In the genomic region with DNA sequence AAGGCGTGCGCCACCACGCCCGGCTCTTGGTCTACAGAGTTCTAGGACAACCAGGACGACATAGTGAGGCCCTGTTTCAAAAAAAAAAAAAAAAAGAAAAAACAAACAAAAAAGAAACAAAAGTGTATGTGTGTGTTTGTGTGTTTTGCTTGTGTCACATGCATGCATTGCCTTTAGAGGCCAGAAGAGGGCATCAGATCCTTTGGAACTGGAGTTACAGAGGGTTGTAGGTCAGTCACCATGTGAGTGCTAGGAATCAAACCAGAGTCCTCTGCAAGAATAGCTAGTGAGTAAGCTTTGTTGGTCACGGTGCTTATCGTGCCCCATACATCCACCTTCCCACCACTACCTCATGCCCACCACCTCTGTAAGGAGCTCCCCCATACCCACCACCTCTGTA, we compare ENCODE assay signal across 21 mouse cellular contexts. TPM values are rescaled to one million over a fixed set of nuclear protein-coding genes. Genes with fewer than 3 reads are reported as not detected.
A peak's percentile ranks its signal among the peaks of the same experiment; 100 is the strongest.
DNase-seq lines count a peak whose midpoint lies in the region; ATAC-seq and TF ChIP-seq lines count a peak whose summit lies in the region.
"Had no signal": no experiment of that assay in that cellular context is flagged by ENCODE, and none has a peak within 500 bp of the region (broad histone marks: within the 10 kb centered on the region; RNA-seq: fewer than 3 reads in every experiment).

No protein-coding gene starts in this region.

- H3K36me3 ChIP-seq in heart, postnatal 0 days (replicated peaks; ENCODE audit: control insufficient read depth, insufficient read depth, low read length), result no peaks in the 10 kb centered on the region
- H3K36me3 ChIP-seq in liver, embryonic 14.5 days (replicated peaks; ENCODE audit: control insufficient read depth, insufficient read depth, low read depth), result no peaks in the 10 kb centered on the region
- no peaks in the 10 kb centered on the region for H3K36me3 ChIP-seq in liver, embryonic 12.5 days
- no peaks in the 10 kb centered on the region for H3K36me3 ChIP-seq in E14TG2a.4 (ENCODE audit: insufficient read depth, low read length)
- H3K36me3 ChIP-seq: forebrain, embryonic 12.5 days; heart, embryonic 15.5 days; hindbrain, embryonic 10.5 days; lung, embryonic 15.5 days; neural tube, embryonic 15.5 days had no signal

- intact Hi-C loops in heart, postnatal 25 days (cut with DNase I), result no loop called here

- ATAC-seq in heart, postnatal 0 days (ENCODE audit: insufficient read depth, low read depth), result no peak
- ATAC-seq in liver, embryonic 14.5 days (ENCODE audit: insufficient read depth), result no peak
- ATAC-seq in liver, embryonic 12.5 days, result no peak
- no peak for ATAC-seq in megakaryocyte progenitor cell, adult 5-6 weeks (replicated peaks; ENCODE audit: poor library complexity)

- H3K27ac ChIP-seq in heart, postnatal 0 days (ENCODE audit: low read depth), result no peak overlapping the region
- H3K27ac ChIP-seq in liver, embryonic 14.5 days, result no peak overlapping the region
- no peak overlapping the region for H3K27ac ChIP-seq in liver, embryonic 12.5 days
- H3K27ac ChIP-seq: forebrain, embryonic 12.5 days; heart, embryonic 15.5 days; hindbrain, embryonic 10.5 days; lung, embryonic 15.5 days; neural tube, embryonic 15.5 days had no signal

- no peak overlapping the region for H3K4me2 ChIP-seq in heart, postnatal 0 days (ENCODE audit: low read depth, low read length)
- H3K4me2 ChIP-seq in liver, embryonic 14.5 days (ENCODE audit: low read depth), result no peak overlapping the region
- no peak overlapping the region for H3K4me2 ChIP-seq in liver, embryonic 12.5 days
- H3K4me2 ChIP-seq: forebrain, embryonic 12.5 days; heart, embryonic 15.5 days; lung, embryonic 15.5 days; neural tube, embryonic 15.5 days had no signal

- no peak for TF ChIP-seq EP300 in heart, postnatal 0 days (IDR thresholded peaks at IDR 0.05; ENCODE audit: low read depth)
- no peak for TF ChIP-seq EP300 in liver, embryonic 14.5 days (IDR thresholded peaks at IDR 0.05; ENCODE audit: low read depth)

- TF ChIP-seq CTCF in heart, postnatal 0 days (IDR thresholded peaks at IDR 0.05; ENCODE audit: low read depth), result peak; percentile 19; the same call in 1 of the 2 replicates
- peak; percentile 59 for TF ChIP-seq CTCF in liver, embryonic 14.5 days (IDR thresholded peaks at IDR 0.05; ENCODE audit: low read depth)
- peak; percentile 37 for TF ChIP-seq CTCF in E14TG2a.4 (conservative IDR thresholded peaks at IDR 0.05; ENCODE audit: low read length)

- peaks cover 11% of the 10 kb centered on the region for H3K4me1 ChIP-seq in heart, postnatal 0 days (ENCODE audit: control insufficient read depth, insufficient read depth)
- peaks cover 0 to 24% of the 10 kb centered on the region in 2 experiments; a peak in 2 of 4 replicates for H3K4me1 ChIP-seq in liver, embryonic 14.5 days (replicated peaks; ENCODE audit: control insufficient read depth in 2 of 2, insufficient read depth in 2 of 2, low read length in 1 of 2)
- peaks cover 51% of the 10 kb centered on the region for H3K4me1 ChIP-seq in liver, embryonic 12.5 days
- peaks cover 61% of the 10 kb centered on the region for H3K4me1 ChIP-seq in E14TG2a.4 (replicated peaks; ENCODE audit: low read depth, low read length)
- H3K4me1 ChIP-seq: neural tube, embryonic 15.5 days had no signal

- H3K27me3 ChIP-seq in heart, postnatal 0 days (ENCODE audit: control insufficient read depth, insufficient read depth, low read length), result no peaks in the 10 kb centered on the region
- H3K27me3 ChIP-seq in liver, embryonic 14.5 days (ENCODE audit: control insufficient read depth, insufficient read depth, low read length), result no peaks in the 10 kb centered on the region
- no peaks in the 10 kb centered on the region for H3K27me3 ChIP-seq in liver, embryonic 12.5 days (replicated peaks)
- no peaks in the 10 kb centered on the region for H3K27me3 ChIP-seq in E14TG2a.4 (ENCODE audit: insufficient read depth, low read length)
- H3K27me3 ChIP-seq: forebrain, embryonic 12.5 days; heart, embryonic 15.5 days; lung, embryonic 15.5 days; neural tube, embryonic 15.5 days had no signal

- H3K9ac ChIP-seq in heart, postnatal 0 days (replicated peaks; ENCODE audit: low read depth, low read length), result no peak overlapping the region
- H3K9ac ChIP-seq in liver, embryonic 14.5 days (replicated peaks), result no peak overlapping the region
- H3K9ac ChIP-seq in liver, embryonic 12.5 days, result no peak overlapping the region
- H3K9ac ChIP-seq: forebrain, embryonic 12.5 days; heart, embryonic 15.5 days; lung, embryonic 15.5 days; neural tube, embryonic 15.5 days had no signal

- no peak for DNase-seq in heart, postnatal 0 days (ENCODE audit: low spot score)
- no peak for DNase-seq in heart, postnatal 25 days (ENCODE audit: low spot score)
- DNase-seq in liver, embryonic 14.5 days (ENCODE audit: low read depth in 3 of 3, low spot score in 3 of 3), result no peak
- peak; percentile 61 for DNase-seq in ZHBTc4 (ENCODE audit: low read depth, low spot score)
- no peak for DNase-seq in thymus, postnatal 36 days
- DNase-seq: adrenal gland, adult 2 months; cerebellum, adult 8-10 months; gastrocnemius, postnatal 14 days; heart, adult 18-20 months; kidney, adult 9 months; layer of hippocampus, postnatal 36 days; midbrain, embryonic 14.5 days; thymus, postnatal 14 days had no signal

- no peaks in the 10 kb centered on the region for H3K9me3 ChIP-seq in heart, postnatal 0 days (replicated peaks; ENCODE audit: control insufficient read depth, low read length)
- H3K9me3 ChIP-seq in liver, embryonic 14.5 days (ENCODE audit: control insufficient read depth, low read length), result peaks cover 2% of the 10 kb centered on the region
- no peaks in the 10 kb centered on the region for H3K9me3 ChIP-seq in liver, embryonic 12.5 days (replicated peaks)
- peaks cover 11% of the 10 kb centered on the region for H3K9me3 ChIP-seq in E14TG2a.4 (ENCODE audit: low read length)
- H3K9me3 ChIP-seq: forebrain, embryonic 12.5 days; heart, embryonic 15.5 days; hindbrain, embryonic 10.5 days; lung, embryonic 15.5 days; neural tube, embryonic 15.5 days had no signal

- 95% methylated on average over 7 of the region's 7 CpGs for whole genome bisulfite sequencing in heart, postnatal 0 days
- 74% methylated on average over 7 of the region's 7 CpGs for WGBS in liver, embryonic 14.5 days (ENCODE audit: insufficient replicate concordance)
- 83% methylated on average over 7 of the region's 7 CpGs for WGBS in liver, embryonic 12.5 days (ENCODE audit: insufficient replicate concordance)

- H3K4me3 ChIP-seq in heart, postnatal 0 days (ENCODE audit: low read depth, low read length), result no peak overlapping the region
- H3K4me3 ChIP-seq in liver, embryonic 14.5 days (ENCODE audit: insufficient read depth in 1 of 2, low read depth in 2 of 2, low read length in 2 of 2), result no peak overlapping the region
- no peak overlapping the region for H3K4me3 ChIP-seq in liver, embryonic 12.5 days
- no peak overlapping the region for H3K4me3 ChIP-seq in E14TG2a.4 (replicated peaks; ENCODE audit: low read length)
- H3K4me3 ChIP-seq: forebrain, embryonic 12.5 days; heart, embryonic 15.5 days; hindbrain, embryonic 10.5 days; lung, embryonic 15.5 days; neural tube, embryonic 15.5 days had no signal

RNA-seq across cellular contexts. Expression of a gene that starts 31.4 kb away (rescaled TPM):
- 46.2 and 55.2 TPM in 2 replicates for total RNA-seq in heart, postnatal 0 days (2014; rRNA removed; ENCODE audit: low replicate concordance)
- polyA plus RNA-seq in heart, postnatal 0 days (2015; fragmentation: Nextera tagmentation; extraction: Ambion mirVana), result 276 and 285 TPM in 2 replicates
- total RNA-seq in heart, postnatal 25 days (2021), result 100 to 1,000 TPM; 153 to 166 TPM
- 124 and 136 TPM in 2 replicates for polyA plus RNA-seq in liver, embryonic 14.5 days (2012; rRNA removed)
- polyA plus RNA-seq in liver, embryonic 14.5 days (2014; fragmentation: Nextera tagmentation; extraction: Ambion mirVana), result 188 and 220 TPM in 2 replicates
- 465 and 466 TPM in 2 replicates for polyA plus RNA-seq in liver, embryonic 12.5 days (2016; fragmentation: Nextera tagmentation; extraction: Ambion mirVana)
- total RNA-seq in megakaryocyte progenitor cell, adult 5-6 weeks (2015), result 333 and 352 TPM in 2 replicates
- total RNA-seq in megakaryocyte progenitor cell, adult 5-6 weeks (2017), result 107 and 114 TPM in 2 replicates

RNA-seq across cellular contexts. Expression of a gene that starts 56.6 kb away (rescaled TPM):
- 9.1 and 9.9 TPM in 2 replicates for total RNA-seq in heart, postnatal 0 days (2014; rRNA removed; ENCODE audit: low replicate concordance)
- polyA plus RNA-seq in heart, postnatal 0 days (2015; fragmentation: Nextera tagmentation; extraction: Ambion mirVana), result 16.4 and 16.9 TPM in 2 replicates
- 10 to 100 TPM in 1 of 2 experiments, 1 to 10 TPM in 1; 9.1 to 12.4 TPM for total RNA-seq in heart, postnatal 25 days (2021)
- polyA plus RNA-seq in liver, embryonic 14.5 days (2012; rRNA removed), result 4.7 and 6.2 TPM in 2 replicates
- 10.5 and 10.7 TPM in 2 replicates for polyA plus RNA-seq in liver, embryonic 14.5 days (2014; fragmentation: Nextera tagmentation; extraction: Ambion mirVana)
- 17.9 and 18.8 TPM in 2 replicates for polyA plus RNA-seq in liver, embryonic 12.5 days (2016; fragmentation: Nextera tagmentation; extraction: Ambion mirVana)
- total RNA-seq in megakaryocyte progenitor cell, adult 5-6 weeks (2015), result 27.1 and 45.4 TPM in 2 replicates
- total RNA-seq in megakaryocyte progenitor cell, adult 5-6 weeks (2017), result 25.6 and 45.9 TPM in 2 replicates
